ENCODE assay signal across 8 mouse cellular contexts in genomic region chr7:130645332-130645993, GRCm38 (mm10).
DNase-seq lines count a peak whose midpoint lies in the region; ATAC-seq lines count a peak whose summit lies in the region.

No protein-coding gene starts in this region.

- no peak overlapping the region for H3K27ac ChIP-seq in forebrain, embryonic 15.5 days (replicated peaks)
- H3K27ac ChIP-seq in limb, embryonic 12.5 days, result peak overlapping the region; percentile 95

- DNase-seq in kidney, adult 11 months, result peak; percentile 79
- DNase-seq in kidney, adult 18-20 months, result no peak
- DNase-seq in MEL-GATA-1-ER (ENCODE audit: extremely low read depth, low read depth), result peak; percentile 41
- peak; percentile 63 for DNase-seq in naive thymus-derived CD4-positive, alpha-beta T cell, adult 2 months (ENCODE audit: low read depth)
- no peak for DNase-seq in layer of hippocampus, adult 18-20 months (ENCODE audit: low spot score in 2 of 2)
- DNase-seq in cerebellum, postnatal 4 days (ENCODE audit: low spot score in 2 of 2), result no peak

- H3K27me3 ChIP-seq in forebrain, embryonic 15.5 days, result no peaks in the 10 kb centered on the region
- H3K27me3 ChIP-seq in limb, embryonic 12.5 days, result no peaks in the 10 kb centered on the region

- no peaks in the 10 kb centered on the region for H3K9me3 ChIP-seq in forebrain, embryonic 15.5 days
- no peaks in the 10 kb centered on the region for H3K9me3 ChIP-seq in limb, embryonic 12.5 days

- peak overlapping the region; percentile 53 for H3K9ac ChIP-seq in forebrain, embryonic 15.5 days (replicated peaks)
- H3K9ac ChIP-seq in limb, embryonic 12.5 days (replicated peaks), result peak overlapping the region; percentile 83

- WGBS in forebrain, embryonic 15.5 days, result 20% methylated on average over 15 of the region's 15 CpGs
- 8% methylated on average over 15 of the region's 15 CpGs for WGBS in limb, embryonic 12.5 days

- peaks cover 22% of the 10 kb centered on the region for H3K4me1 ChIP-seq in forebrain, embryonic 15.5 days
- peaks cover 26% of the 10 kb centered on the region for H3K4me1 ChIP-seq in limb, embryonic 12.5 days (replicated peaks)

- H3K4me2 ChIP-seq in forebrain, embryonic 15.5 days (replicated peaks), result peak overlapping the region; percentile 98
- peak overlapping the region; percentile 89 for H3K4me2 ChIP-seq in limb, embryonic 12.5 days

- H3K36me3 ChIP-seq in forebrain, embryonic 15.5 days, result no peaks in the 10 kb centered on the region
- no peaks in the 10 kb centered on the region for H3K36me3 ChIP-seq in limb, embryonic 12.5 days

- peak; percentile 25 for ATAC-seq in forebrain, embryonic 15.5 days (replicated peaks)
- peak; percentile 71; the same call in 1 of the 2 replicates for ATAC-seq in limb, embryonic 12.5 days (ENCODE audit: insufficient number of reproducible peaks, insufficient read depth, low FRiP score, low TSS enrichment, low read depth)

- peak overlapping the region; percentile 48 for H3K4me3 ChIP-seq in forebrain, embryonic 15.5 days
- H3K4me3 ChIP-seq in limb, embryonic 12.5 days (replicated peaks), result peak overlapping the region; percentile 66

Comparison
In these comparisons a context has a peak if more than half of its experiments do, and no peak if none do; other contexts are left out.
1. DNase-seq: peak in kidney, adult 11 months (single experiment), MEL-GATA-1-ER (single experiment) and naive thymus-derived CD4-positive, alpha-beta T cell, adult 2 months (single experiment); none in kidney, adult 18-20 months (single experiment), layer of hippocampus, adult 18-20 months (0 of 2) and cerebellum, postnatal 4 days (0 of 2).